Mouse (Mus musculus) neural tube, embryonic 11.5 days (tissue): Measurements from ENCODE around the gene Fam71e1. TPM values are rescaled to one million over a fixed set of nuclear protein-coding genes. Genes with fewer than 3 reads are reported as not detected.

Source experiments
- ATAC-seq: fragments of 200-750 bp; cut with Nextera tagmentation; 2 replicates; pipeline ENCODE4 v1.8.0; 2017; ENCODE audit warnings: moderate number of reproducible peaks, mild to moderate bottlenecking, moderate TSS enrichment, moderate library complexity; ENCODE audit not compliant: insufficient read depth, low FRiP score, low TSS enrichment
- DNase-seq: peaks from one replicate; pipeline ENCODE4 v3.0.0-alpha.2; 2015; ENCODE audit warnings: low spot score
- H3K27ac ChIP-seq: fragments of 300-500 bp; sonication (generic); 2 replicates; pipeline ENCODE4 v1.5.1; 2014; ENCODE audit warnings: low read depth, mild to moderate bottlenecking, low read length
- H3K27me3 ChIP-seq: fragments of 300-500 bp; sonication (generic); 2 replicates; pipeline ENCODE4 v1.6.1; 2014; ENCODE audit warnings: mild to moderate bottlenecking, low read length, mixed read lengths; ENCODE audit not compliant: control insufficient read depth, insufficient read depth
- H3K36me3 ChIP-seq: fragments of 300-500 bp; sonication (generic); 2 replicates; pipeline ENCODE4 v1.6.1; 2014; ENCODE audit warnings: mild to moderate bottlenecking, low read length, moderate library complexity, mixed read lengths; ENCODE audit not compliant: control insufficient read depth, insufficient read depth
- H3K4me1 ChIP-seq: fragments of 300-500 bp; sonication (generic); 2 replicates; pipeline ENCODE4 v1.6.1; 2014; ENCODE audit warnings: low read length, mixed read lengths; ENCODE audit not compliant: control insufficient read depth, insufficient read depth
- H3K4me2 ChIP-seq: fragments of 300-500 bp; sonication (generic); 2 replicates; pipeline ENCODE4 v1.6.1; 2014; ENCODE audit warnings: low read depth, mild to moderate bottlenecking, moderate library complexity
- H3K4me3 ChIP-seq: fragments of 300-500 bp; sonication (generic); 2 replicates; pipeline ENCODE4 v1.5.1; 2014; ENCODE audit warnings: low read depth, low read length
- H3K9ac ChIP-seq: fragments of 300-500 bp; sonication (generic); 2 replicates; pipeline ENCODE4 v1.6.1; 2014; ENCODE audit warnings: mild to moderate bottlenecking, low read length
- H3K9me3 ChIP-seq: fragments of 300-500 bp; sonication (generic); 2 replicates; pipeline ENCODE4 v1.6.1; 2016; ENCODE audit warnings: low read length; ENCODE audit not compliant: control insufficient read depth
- WGBS: fragments of 180-500 bp; shearing (Covaris S2); extraction: QIAGEN DNeasy Blood & Tissue Kit; methylation state at CpG from one replicate; pipeline ENCODE4 v1.1.7; 2014; 5-methylcytosine and 5-hydroxymethylcytosine counted together
- polyA plus RNA-seq: library from polyadenylated mRNA; unstranded; fragments of >200 nt; fragmentation: Nextera tagmentation; extraction: Ambion mirVana; gene quantifications from 2 replicates; pipeline ENCODE4 v1.2.1, GENCODE M21; 2014

The Fam71e1 gene
- polyA plus RNA-seq, 1 experiment from 2014 or later = 12.3 TPM

GRCm38 (mm10) chr7:44501563-44502115 is 5.3 kb downstream of the Fam71e1 start:
- 39% methylated on average over 5 of the region's 5 CpGs for WGBS
- Histone ChIP-seq H3K27me3 (no peaks in the 10 kb centered on the region), H3K9ac (no peak overlapping the region), H3K4me1 (no peaks in the 10 kb centered on the region; the same call in 1 of the 2 replicates), H3K9me3 (no peaks in the 10 kb centered on the region), H3K27ac (no peak overlapping the region), H3K36me3 (no peaks in the 10 kb centered on the region), H3K4me2 (no peak overlapping the region), H3K4me3 (no peak overlapping the region)
- no peak for ATAC-seq
- peak; percentile 73 for DNase-seq

GRCm38 (mm10) chr7:44507491-44507890 is 11.1 kb downstream of the Fam71e1 start:
- H3K27ac ChIP-seq = no peak overlapping the region
- no peaks in the 10 kb centered on the region for H3K36me3 ChIP-seq
- H3K9me3 ChIP-seq = 0 out of 2 replicates have a peak, but pooled peaks cover 2% of the 10 kb centered on the region
- no peak overlapping the region for H3K4me3 ChIP-seq
- no peaks in the 10 kb centered on the region for H3K27me3 ChIP-seq
- no peak overlapping the region for H3K4me2 ChIP-seq
- H3K9ac ChIP-seq = no peak overlapping the region
- DNase-seq (no peak), ATAC-seq (no peak)
- H3K4me1 ChIP-seq = no peaks in the 10 kb centered on the region

DNA sequence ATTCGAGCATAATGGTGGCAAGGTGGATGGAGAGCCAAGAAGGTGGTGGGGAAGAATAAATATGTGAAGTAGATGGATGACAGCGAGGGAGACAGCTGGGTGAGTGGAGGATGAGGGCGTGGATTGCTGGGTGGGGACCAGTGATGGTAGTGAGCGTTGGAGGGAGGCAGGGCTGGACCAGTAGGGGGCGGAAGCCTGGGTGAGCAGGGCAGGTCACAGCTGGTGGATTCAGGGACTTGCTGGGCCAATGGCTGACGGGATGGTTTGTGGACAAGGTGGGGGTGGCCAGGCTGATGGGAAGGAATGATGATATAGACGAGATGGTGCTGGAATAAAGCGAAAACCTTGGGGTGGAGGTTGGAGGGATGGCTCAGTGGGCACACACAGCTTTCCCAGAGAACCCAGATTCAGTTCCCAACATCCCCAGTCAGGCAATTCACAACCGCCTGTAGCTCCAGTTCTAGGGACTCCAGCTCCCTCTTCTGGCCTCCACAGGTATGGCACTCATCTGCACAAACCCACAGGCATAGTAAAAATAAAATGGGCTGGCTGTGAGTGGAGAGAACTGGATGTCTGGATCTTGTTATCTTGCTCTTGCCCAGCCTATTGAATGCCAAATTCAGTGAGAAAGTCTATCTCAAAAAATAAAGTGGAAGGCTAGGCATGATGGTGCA is 23.0 kb downstream of the Fam71e1 start:
- Histone ChIP-seq H3K27me3 (peaks cover 21% of the 10 kb centered on the region), H3K9ac (no peak overlapping the region)
- WGBS = 67% methylated on average over 9 of the region's 9 CpGs

GRCm38 (mm10) chr7:44520990-44521389 is 24.6 kb downstream of the Fam71e1 start:
- 70% methylated on average over 3 of the region's 3 CpGs for WGBS
- H3K27me3 ChIP-seq = peaks cover 34% of the 10 kb centered on the region
- no peak for DNase-seq
- no peaks in the 10 kb centered on the region for H3K9me3 ChIP-seq
- H3K27ac ChIP-seq = no peak overlapping the region
- no peak overlapping the region for H3K4me2 ChIP-seq
- no peaks in the 10 kb centered on the region for H3K36me3 ChIP-seq
- H3K4me1 ChIP-seq = no peaks in the 10 kb centered on the region; the same call in 1 of the 2 replicates
- no peak overlapping the region for H3K9ac ChIP-seq
- no peak overlapping the region for H3K4me3 ChIP-seq
- ATAC-seq = no peak

More for the DNA sequence above, 23.0 kb downstream of the Fam71e1 start:
- Histone ChIP-seq H3K4me2 (0 out of 2 replicates have a peak overlapping the region, but pooled peaks have one; percentile 3), H3K9me3 (no peaks in the 10 kb centered on the region), H3K36me3 (no peaks in the 10 kb centered on the region), H3K4me1 (no peaks in the 10 kb centered on the region), H3K4me3 (no peak overlapping the region), H3K27ac (no peak overlapping the region)
- no peak for DNase-seq
- ATAC-seq = no peak

GRCm38 (mm10) chr7:44521710-44522109 is 25.3 kb downstream of the Fam71e1 start:
- Histone ChIP-seq H3K9me3 (no peaks in the 10 kb centered on the region), H3K27ac (no peak overlapping the region), H3K27me3 (peaks cover 35% of the 10 kb centered on the region), H3K4me3 (no peak overlapping the region), H3K36me3 (no peaks in the 10 kb centered on the region), H3K4me1 (no peaks in the 10 kb centered on the region; the same call in 1 of the 2 replicates), H3K9ac (no peak overlapping the region), H3K4me2 (0 out of 2 replicates have a peak overlapping the region, but pooled peaks have one; percentile 16)
- DNase-seq = peak; percentile 74
- WGBS = 2% methylated on average over 20 of the region's 20 CpGs
- 0 out of 2 replicates have a peak, but pooled peaks have one; percentile 35 for ATAC-seq

GRCm38 (mm10) chr7:44523056-44523455 is 26.7 kb downstream of the Fam71e1 start:
- H3K27me3 ChIP-seq = peaks cover 37% of the 10 kb centered on the region
- H3K4me1 ChIP-seq = no peaks in the 10 kb centered on the region; the same call in 1 of the 2 replicates
- no peak overlapping the region for H3K9ac ChIP-seq
- no peak overlapping the region for H3K4me3 ChIP-seq
- WGBS = 76% methylated on average over 2 of the region's 2 CpGs
- no peak overlapping the region for H3K4me2 ChIP-seq
- no peak overlapping the region for H3K27ac ChIP-seq
- ATAC-seq (no peak), DNase-seq (no peak)
- no peaks in the 10 kb centered on the region for H3K36me3 ChIP-seq
- H3K9me3 ChIP-seq = no peaks in the 10 kb centered on the region

GRCm38 (mm10) chr7:44524502-44524901 is 28.1 kb downstream of the Fam71e1 start, which contains the start of gene Mybpc2:
TSS of gene Mybpc2 (minus strand) at chr7:44524656.
- DNase-seq (no peak), ATAC-seq (no peak)
- H3K9me3 ChIP-seq = no peaks in the 10 kb centered on the region
- H3K4me3 ChIP-seq = no peak within 1 kb of the TSS
- no peaks in the 10 kb centered on the region for H3K36me3 ChIP-seq
- H3K4me2 ChIP-seq = no peak within 1 kb of the TSS
- peaks cover 37% of the 10 kb centered on the region for H3K27me3 ChIP-seq
- H3K27ac ChIP-seq = no peak within 1 kb of the TSS
- no peak within 1 kb of the TSS for H3K9ac ChIP-seq
- no peaks in the 10 kb centered on the region; the same call in 1 of the 2 replicates for H3K4me1 ChIP-seq
- 42% methylated on average over 12 of the region's 12 CpGs for WGBS

GRCm38 (mm10) chr7:44525126-44525832 is 28.9 kb downstream of the Fam71e1 start:
- H3K4me1 ChIP-seq = no peaks in the 10 kb centered on the region; the same call in 1 of the 2 replicates
- WGBS = 19% methylated on average over 22 of the region's 22 CpGs
- DNase-seq (no peak), ATAC-seq (no peak)
- H3K27ac ChIP-seq = no peak overlapping the region
- no peaks in the 10 kb centered on the region for H3K36me3 ChIP-seq
- no peak overlapping the region for H3K4me3 ChIP-seq
- H3K4me2 ChIP-seq = no peak overlapping the region
- no peaks in the 10 kb centered on the region for H3K9me3 ChIP-seq
- H3K9ac ChIP-seq = no peak overlapping the region
- H3K27me3 ChIP-seq = peaks cover 37% of the 10 kb centered on the region
